Mouse (Mus musculus) limb, embryonic 12.5 days (tissue): ENCODE measurements around the gene Casz1. TPM values are rescaled to one million over a fixed set of nuclear protein-coding genes. Genes with fewer than 3 reads are reported as not detected.
A peak's percentile ranks its signal among the peaks of the same experiment; 100 is the strongest.

Source experiments
- ATAC-seq: fragments of 200-750 bp; cut with Nextera tagmentation; 2 replicates; pipeline ENCODE4 v1.8.0; 2017; ENCODE audit warnings: low read depth, moderate TSS enrichment; ENCODE audit not compliant: insufficient number of reproducible peaks, insufficient read depth, low FRiP score, low TSS enrichment
- H3K27ac ChIP-seq: fragments of 300-500 bp; sonication (generic); 2 replicates; pipeline ENCODE4 v1.5.1; 2016; ENCODE audit warnings: mild to moderate bottlenecking, moderate library complexity
- H3K27me3 ChIP-seq: fragments of 300-500 bp; sonication (generic); 2 replicates; pipeline ENCODE4 v1.6.1; 2016; ENCODE audit warnings: mild to moderate bottlenecking, moderate library complexity
- H3K36me3 ChIP-seq: fragments of 300-500 bp; sonication (generic); 2 replicates; pipeline ENCODE4 v1.6.1; 2016; ENCODE audit warnings: mild to moderate bottlenecking, moderate library complexity
- H3K4me1 ChIP-seq: fragments of 300-500 bp; sonication (generic); replicated peaks from 2 replicates; pipeline ENCODE4 v1.6.1; 2016
- H3K4me2 ChIP-seq: fragments of 300-500 bp; sonication (generic); 2 replicates; pipeline ENCODE4 v1.6.1; 2016; ENCODE audit warnings: mild to moderate bottlenecking, moderate library complexity
- H3K4me3 ChIP-seq: fragments of 300-500 bp; sonication (generic); replicated peaks from 2 replicates; pipeline ENCODE4 v1.5.1; 2016; ENCODE audit warnings: mild to moderate bottlenecking
- H3K9ac ChIP-seq: fragments of 300-500 bp; sonication (generic); replicated peaks from 2 replicates; pipeline ENCODE4 v1.6.1; 2016; ENCODE audit warnings: mild to moderate bottlenecking, moderate library complexity
- H3K9me3 ChIP-seq: fragments of 300-500 bp; sonication (generic); 2 replicates; pipeline ENCODE4 v1.6.1; 2016; ENCODE audit warnings: mild to moderate bottlenecking, moderate library complexity
- WGBS: fragments of 180-500 bp; shearing (Covaris S2); methylation state at CpG from one replicate; pipeline ENCODE4 v1.1.7; 2016; 5-methylcytosine and 5-hydroxymethylcytosine counted together
- polyA plus RNA-seq: library from polyadenylated mRNA; unstranded; fragments of >200 nt; fragmentation: Nextera tagmentation; extraction: Ambion mirVana; gene quantifications from 2 replicates; pipeline ENCODE4 v1.2.1, GENCODE M21; 2016

Gene Casz1
- polyA plus RNA-seq, 1 experiment from 2014 or later, result 4.7 TPM

GRCm38 (mm10) chr4:148846724-148847123, 42.5 kb downstream of the Casz1 start:
- peaks cover 40% of the 10 kb centered on the region for H3K4me1 ChIP-seq
- H3K36me3 ChIP-seq, result no peaks in the 10 kb centered on the region
- ATAC-seq, result no peak
- 60% methylated on average over 11 of the region's 11 CpGs for WGBS
- H3K4me2 ChIP-seq, result peak overlapping the region; percentile 26
- no peak overlapping the region for H3K27ac ChIP-seq
- H3K27me3 ChIP-seq, result peaks cover 27% of the 10 kb centered on the region
- no peak overlapping the region for H3K4me3 ChIP-seq
- H3K9me3 ChIP-seq, result no peaks in the 10 kb centered on the region
- H3K9ac ChIP-seq, result no peak overlapping the region

GRCm38 (mm10) chr4:148847636-148848035, 43.4 kb downstream of the Casz1 start:
- H3K4me3 ChIP-seq, result no peak overlapping the region
- no peak overlapping the region for H3K9ac ChIP-seq
- ATAC-seq, result no peak
- H3K9me3 ChIP-seq, result no peaks in the 10 kb centered on the region
- peaks cover 49% of the 10 kb centered on the region for H3K4me1 ChIP-seq
- H3K4me2 ChIP-seq, result no peak overlapping the region
- 84% methylated on average over 9 of the region's 9 CpGs for WGBS
- no peak overlapping the region for H3K27ac ChIP-seq
- H3K27me3 ChIP-seq, result peaks cover 25% of the 10 kb centered on the region
- H3K36me3 ChIP-seq, result no peaks in the 10 kb centered on the region

- H3K27ac ChIP-seq, result no peak overlapping the region
- H3K4me3 ChIP-seq, result no peak overlapping the region
- ATAC-seq, result no peak
- H3K4me1 ChIP-seq, result peaks cover 62% of the 10 kb centered on the region
- no peak overlapping the region for H3K9ac ChIP-seq
- H3K9me3 ChIP-seq, result no peaks in the 10 kb centered on the region
- no peaks in the 10 kb centered on the region for H3K36me3 ChIP-seq
- no peak overlapping the region for H3K4me2 ChIP-seq
- 53% methylated on average over 6 of the region's 6 CpGs for WGBS
- H3K27me3 ChIP-seq, result peaks cover 33% of the 10 kb centered on the region
These were observed 45.2 kb downstream of the Casz1 start for GRCm38 (mm10) chr4:148849437-148849836.

GRCm38 (mm10) chr4:148853057-148853456, 48.8 kb downstream of the Casz1 start:
- Histone ChIP-seq H3K4me1 (peaks cover 55% of the 10 kb centered on the region), H3K27ac (0 out of 2 replicates have a peak overlapping the region, but pooled peaks have one; percentile 12), H3K36me3 (no peaks in the 10 kb centered on the region), H3K9me3 (no peaks in the 10 kb centered on the region), H3K27me3 (peaks cover 34% of the 10 kb centered on the region), H3K4me3 (no peak overlapping the region), H3K9ac (no peak overlapping the region), H3K4me2 (no peak overlapping the region)
- no peak for ATAC-seq
- WGBS, result 71% methylated on average over 4 of the region's 4 CpGs

- Histone ChIP-seq H3K27ac (no peak overlapping the region), H3K9me3 (no peaks in the 10 kb centered on the region), H3K4me3 (no peak overlapping the region), H3K9ac (no peak overlapping the region), H3K4me2 (no peak overlapping the region), H3K27me3 (peaks cover 44% of the 10 kb centered on the region), H3K4me1 (peaks cover 56% of the 10 kb centered on the region), H3K36me3 (no peaks in the 10 kb centered on the region)
- WGBS, result 7% methylated on average over 2 of the region's 2 CpGs
- no peak for ATAC-seq
These were observed 49.9 kb downstream of the Casz1 start for GRCm38 (mm10) chr4:148854093-148854492.

- H3K27me3 ChIP-seq, result peaks cover 58% of the 10 kb centered on the region
- no peaks in the 10 kb centered on the region for H3K9me3 ChIP-seq
- H3K36me3 ChIP-seq, result no peaks in the 10 kb centered on the region
- no peak overlapping the region for H3K27ac ChIP-seq
- H3K9ac ChIP-seq, result no peak overlapping the region
- ATAC-seq, result no peak
- H3K4me2 ChIP-seq, result no peak overlapping the region
- H3K4me1 ChIP-seq, result peaks cover 56% of the 10 kb centered on the region
- H3K4me3 ChIP-seq, result no peak overlapping the region
- 83% methylated on average over 5 of the region's 5 CpGs for WGBS
These were observed 51.3 kb downstream of the Casz1 start for GRCm38 (mm10) chr4:148855527-148855926.

- Histone ChIP-seq H3K36me3 (no peaks in the 10 kb centered on the region), H3K4me2 (no peak overlapping the region), H3K27ac (no peak overlapping the region), H3K27me3 (peaks cover 63% of the 10 kb centered on the region), H3K9ac (no peak overlapping the region), H3K4me1 (peaks cover 55% of the 10 kb centered on the region), H3K4me3 (no peak overlapping the region), H3K9me3 (no peaks in the 10 kb centered on the region)
- no peak for ATAC-seq
- 80% methylated on average over 4 of the region's 4 CpGs for WGBS
These were observed 52.0 kb downstream of the Casz1 start for GRCm38 (mm10) chr4:148856216-148856615.

GRCm38 (mm10) chr4:148857398-148858084, 53.3 kb downstream of the Casz1 start:
- Histone ChIP-seq H3K27ac (no peak overlapping the region), H3K4me2 (no peak overlapping the region), H3K4me3 (no peak overlapping the region), H3K4me1 (peaks cover 46% of the 10 kb centered on the region), H3K9ac (no peak overlapping the region), H3K9me3 (no peaks in the 10 kb centered on the region), H3K36me3 (no peaks in the 10 kb centered on the region), H3K27me3 (peaks cover 72% of the 10 kb centered on the region)
- ATAC-seq, result no peak
- WGBS, result 73% methylated on average over 13 of the region's 13 CpGs

GRCm38 (mm10) chr4:148858194-148858593, 54.0 kb downstream of the Casz1 start:
- Histone ChIP-seq H3K27me3 (peaks cover 73% of the 10 kb centered on the region), H3K4me1 (peaks cover 40% of the 10 kb centered on the region), H3K4me2 (no peak overlapping the region), H3K9me3 (no peaks in the 10 kb centered on the region), H3K27ac (no peak overlapping the region), H3K4me3 (no peak overlapping the region), H3K9ac (no peak overlapping the region), H3K36me3 (no peaks in the 10 kb centered on the region)
- WGBS, result 60% methylated on average over 7 of the region's 7 CpGs
- no peak for ATAC-seq

GRCm38 (mm10) chr4:148859415-148859814, 55.2 kb downstream of the Casz1 start:
- Histone ChIP-seq H3K27ac (no peak overlapping the region), H3K36me3 (no peaks in the 10 kb centered on the region), H3K9ac (peak overlapping the region; percentile 42), H3K27me3 (peaks cover 69% of the 10 kb centered on the region), H3K4me1 (peaks cover 30% of the 10 kb centered on the region), H3K4me2 (peak overlapping the region; percentile 70), H3K9me3 (no peaks in the 10 kb centered on the region), H3K4me3 (peak overlapping the region; percentile 37)
- ATAC-seq, result 0 out of 2 replicates have a peak, but pooled peaks have one; percentile 16
- 49% methylated on average over 7 of the region's 7 CpGs for WGBS

- Histone ChIP-seq H3K4me3 (peak overlapping the region; percentile 37), H3K4me1 (peaks cover 30% of the 10 kb centered on the region), H3K27me3 (peaks cover 69% of the 10 kb centered on the region), H3K4me2 (peak overlapping the region; percentile 70), H3K9ac (peak overlapping the region; percentile 42), H3K36me3 (no peaks in the 10 kb centered on the region), H3K9me3 (no peaks in the 10 kb centered on the region), H3K27ac (0 out of 2 replicates have a peak overlapping the region, but pooled peaks have one; percentile 59)
- WGBS, result 1% methylated on average over 27 of the region's 27 CpGs
- peak; percentile 44; the same call in 1 of the 2 replicates for ATAC-seq
These were observed 55.8 kb downstream of the Casz1 start for GRCm38 (mm10) chr4:148859906-148860491.
